Mouse (Mus musculus) kidney, embryonic 15.5 days (tissue): Measurements from ENCODE around the gene Lbr. TPM values are rescaled to one million over a fixed set of nuclear protein-coding genes. Genes with fewer than 3 reads are reported as not detected.

Source experiments
- polyA plus RNA-seq: library from polyadenylated mRNA; unstranded; fragments of >200 nt; fragmentation: Nextera tagmentation; extraction: Ambion mirVana; gene quantifications from 2 replicates; pipeline ENCODE4 v1.2.1, GENCODE M21; 2015

Lbr gene
- polyA plus RNA-seq, 1 experiment from 2014 or later, result 112 TPM

Other genes with a start within 250 kb of the Lbr start
- 14.5 and 17.3 TPM in 2 replicates for gene Enah, start 176.9 kb upstream of the Lbr start, polyA plus RNA-seq